Mouse (Mus musculus): ENCODE results near the gene Gmds.

Gmds gene

DNA sequence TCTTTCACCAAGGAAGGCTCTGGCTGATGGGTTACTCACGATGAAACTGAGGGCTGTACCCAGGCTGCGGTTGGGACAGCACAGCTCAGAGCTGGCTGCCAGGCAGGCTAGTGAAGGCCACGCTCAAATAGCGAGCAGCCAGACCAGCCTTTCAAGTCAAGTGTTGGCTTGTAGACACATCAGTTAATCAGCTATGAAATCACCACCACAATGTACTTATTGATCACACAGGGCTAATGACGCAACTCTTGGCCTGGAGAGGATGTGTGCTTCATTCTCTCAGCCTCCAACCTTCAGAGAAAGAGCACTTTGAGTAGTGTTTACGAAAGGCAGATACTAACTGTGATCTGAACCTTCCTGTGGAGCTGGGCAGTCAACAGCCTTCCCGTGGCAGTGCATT lies 383.4 kb downstream of the Gmds start:
- no peak for DNase-seq (ENCODE audit: low spot score)

- no peak for DNase-seq (ENCODE audit: low spot score)
Observed at GRCm38 (mm10) chr13:31944676-31945210, 393.8 kb downstream of the Gmds start.

GRCm38 (mm10) chr13:31943482-31944275 lies 394.9 kb downstream of the Gmds start:
- DNase-seq (ENCODE audit: low spot score) = no peak

DNA sequence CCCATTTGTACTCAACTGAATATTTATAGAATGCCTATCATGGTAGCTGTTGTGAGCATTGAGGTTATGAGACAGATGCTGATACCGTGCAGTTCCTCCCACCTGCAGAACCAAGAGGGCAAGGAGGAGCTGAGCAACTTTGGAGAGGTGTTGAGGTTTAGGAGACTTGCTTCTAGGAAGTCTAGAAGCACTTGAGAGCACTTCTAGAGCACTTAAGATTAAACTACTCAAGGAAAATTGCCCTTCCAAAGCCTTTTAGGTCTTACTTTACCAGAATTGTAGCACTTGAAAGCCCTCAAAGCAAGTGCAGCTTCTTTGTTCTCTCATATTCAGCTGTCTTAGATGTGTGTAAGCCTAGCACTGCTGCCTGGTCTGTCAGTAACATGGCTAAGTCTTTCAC lies 409.2 kb downstream of the Gmds start:
- DNase-seq (ENCODE audit: low spot score) = peak; percentile 40

- DNase-seq (ENCODE audit: low spot score) = no peak
Observed at GRCm38 (mm10) chr13:31926599-31926998, 411.9 kb downstream of the Gmds start.

GRCm38 (mm10) chr13:31924506-31924905 lies 414.0 kb downstream of the Gmds start:
- no peak for DNase-seq (ENCODE audit: low spot score)

- no peak for DNase-seq (ENCODE audit: low spot score)
Observed at GRCm38 (mm10) chr13:31919716-31920115, 418.8 kb downstream of the Gmds start.

GRCm38 (mm10) chr13:31917387-31917786 lies 421.2 kb downstream of the Gmds start:
- DNase-seq (ENCODE audit: low spot score) = no peak

DNA sequence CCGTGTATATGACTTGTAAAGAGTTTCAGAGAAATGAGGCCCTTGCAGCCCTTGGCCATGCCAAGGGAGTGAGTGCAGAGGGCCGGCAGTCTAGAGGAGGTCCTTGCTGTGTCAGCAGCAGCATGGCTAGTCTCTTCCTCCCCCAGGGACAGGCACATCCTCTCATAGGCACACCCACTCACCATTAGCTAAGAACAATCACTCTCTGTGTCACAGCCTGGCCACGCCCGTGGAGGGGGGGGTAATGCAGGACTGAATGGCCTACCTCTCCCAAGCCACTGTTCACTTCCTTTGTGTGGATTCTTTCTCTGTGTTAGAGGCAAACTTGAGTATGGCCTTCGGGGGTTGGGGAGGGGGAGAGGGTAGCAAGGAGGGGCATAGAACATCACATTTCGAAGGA lies 422.8 kb downstream of the Gmds start:
- no peak for DNase-seq (ENCODE audit: low spot score)

- no peak for DNase-seq (ENCODE audit: low spot score)
Observed at GRCm38 (mm10) chr13:31914901-31915587, 423.5 kb downstream of the Gmds start.

GRCm38 (mm10) chr13:31911956-31912355 lies 426.6 kb downstream of the Gmds start:
- DNase-seq (ENCODE audit: low spot score) = no peak

- no peak for DNase-seq (ENCODE audit: low spot score)
Observed at GRCm38 (mm10) chr13:31911362-31911761, 427.2 kb downstream of the Gmds start.

DNA sequence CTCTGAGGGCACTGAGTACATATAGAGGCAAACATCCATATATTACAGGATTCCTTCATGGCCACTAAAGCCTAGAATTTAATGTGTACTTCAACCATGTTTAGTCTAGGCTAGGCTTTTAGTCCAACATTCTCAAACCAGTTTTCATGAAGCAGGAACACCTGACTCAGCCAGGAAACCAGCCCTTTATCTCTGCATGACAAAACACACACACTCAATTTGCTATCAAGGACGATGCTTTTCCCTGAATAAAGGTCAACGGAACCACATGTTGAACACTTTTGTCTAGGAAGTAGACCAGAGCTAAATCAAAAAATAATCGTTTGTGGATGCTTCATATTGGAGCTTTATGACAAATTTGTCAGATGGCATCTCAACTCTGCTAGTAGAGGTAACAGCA lies 429.5 kb downstream of the Gmds start:
- no peak for DNase-seq (ENCODE audit: low spot score)

- DNase-seq (ENCODE audit: low spot score) = no peak
Observed at GRCm38 (mm10) chr13:31906514-31906913, 432.0 kb downstream of the Gmds start.

DNA sequence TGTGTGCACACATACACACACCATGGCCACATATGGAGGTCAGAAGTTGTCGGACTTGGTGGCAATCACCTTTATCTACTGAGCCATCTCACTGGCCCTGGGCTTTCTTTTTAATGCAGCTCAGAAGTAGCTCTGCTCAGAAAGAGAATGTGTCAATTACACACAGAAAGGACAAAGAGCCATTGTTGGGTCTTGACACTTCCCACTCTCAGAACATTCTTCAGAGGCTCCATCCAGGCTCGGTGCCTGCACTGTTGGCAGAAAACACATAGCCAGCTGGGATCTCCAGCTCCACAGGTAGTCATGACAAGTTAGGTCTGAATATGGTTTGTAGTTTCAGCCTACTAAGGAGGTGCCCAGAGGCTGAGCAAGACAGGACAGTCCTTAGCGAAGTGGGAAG lies 438.3 kb downstream of the Gmds start:
- DNase-seq (ENCODE audit: low spot score) = no peak

DNA sequence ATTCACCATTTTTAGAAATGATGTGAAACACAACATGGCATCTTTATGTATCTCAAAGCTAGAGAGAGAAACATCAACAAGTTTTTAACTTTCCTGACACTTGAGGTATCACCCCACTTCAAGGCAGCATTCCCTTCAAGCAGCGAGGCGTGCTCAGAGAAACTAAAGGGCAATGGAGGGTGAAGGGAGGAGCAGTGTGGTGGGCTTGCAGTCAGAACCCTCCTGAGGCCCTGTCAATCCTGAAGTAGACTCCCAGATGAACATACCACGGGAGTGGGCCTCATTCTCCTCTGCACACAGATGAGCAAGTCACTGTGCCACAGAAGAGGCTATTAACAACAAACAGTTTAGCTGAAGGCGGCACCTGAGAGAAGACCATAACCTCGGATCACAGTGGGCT lies 439.1 kb downstream of the Gmds start:
- DNase-seq (ENCODE audit: low spot score) = no peak

DNA sequence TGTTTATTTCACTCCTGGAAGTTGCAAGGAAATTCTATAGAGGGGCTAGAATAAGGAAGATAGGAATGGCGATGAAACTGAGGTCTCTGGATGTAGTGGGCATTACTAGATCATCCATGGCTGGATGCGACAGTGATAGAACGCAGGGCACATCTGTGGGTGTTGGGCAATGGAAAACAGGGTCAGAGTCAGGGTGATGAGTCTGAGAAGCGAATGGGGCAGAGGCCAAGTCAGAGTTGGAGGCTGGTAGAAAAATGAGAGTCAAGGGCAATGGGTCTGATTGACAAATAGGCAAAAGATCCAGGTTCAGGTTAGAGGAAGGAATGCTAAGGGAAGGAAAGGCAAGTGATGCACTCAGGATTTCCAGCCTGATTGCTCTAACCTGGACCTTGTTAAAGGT lies 441.0 kb downstream of the Gmds start:
- no peak for DNase-seq (ENCODE audit: low spot score)

DNA sequence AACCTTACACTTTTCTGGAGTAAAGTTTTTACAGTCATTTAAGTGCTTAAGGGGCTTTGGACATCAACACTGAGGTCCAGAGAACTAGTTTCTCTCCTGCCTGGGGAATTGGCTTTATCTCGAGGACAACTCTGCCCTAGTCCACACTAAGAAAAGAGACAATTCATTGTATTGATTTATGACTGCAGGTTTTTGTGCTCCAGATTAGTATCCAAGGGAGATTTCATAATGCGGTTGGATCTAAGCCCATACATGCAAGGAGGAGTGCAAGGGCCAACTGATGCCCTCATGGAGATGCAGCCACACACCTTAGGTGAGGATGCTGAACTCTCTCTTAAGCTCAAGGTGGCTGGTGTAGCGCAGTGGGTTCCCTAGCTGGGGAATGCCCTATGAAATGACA lies 444.0 kb downstream of the Gmds start:
- no peak for DNase-seq (ENCODE audit: low spot score)

- no peak for DNase-seq (ENCODE audit: low spot score)
Observed at GRCm38 (mm10) chr13:31892913-31893514, 445.5 kb downstream of the Gmds start.

GRCm38 (mm10) chr13:31888500-31888899 lies 450.0 kb downstream of the Gmds start:
- DNase-seq (ENCODE audit: low spot score) = no peak

DNA sequence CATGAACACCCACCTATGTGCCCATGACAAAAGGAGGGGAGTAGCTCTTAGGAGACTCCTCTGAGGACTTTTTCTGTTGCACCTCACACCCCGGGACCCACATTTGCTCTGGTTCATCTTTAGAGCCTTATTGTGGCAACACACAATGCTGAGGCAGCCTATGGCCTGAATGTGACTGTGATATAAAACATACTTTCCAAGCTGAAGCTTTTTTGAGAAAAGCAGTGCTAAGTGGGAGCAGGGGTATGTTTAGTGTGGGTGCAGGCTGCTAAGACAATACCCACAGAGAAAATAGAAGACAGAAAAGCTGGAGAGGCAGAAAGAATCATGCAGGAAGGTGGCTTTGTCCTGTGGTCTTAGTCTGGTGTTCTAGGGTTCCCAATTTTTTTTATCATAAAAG lies 452.8 kb downstream of the Gmds start:
- no peak for DNase-seq (ENCODE audit: low spot score)

GRCm38 (mm10) chr13:31878805-31879477 lies 459.6 kb downstream of the Gmds start:
- no peak for DNase-seq (ENCODE audit: low spot score)

Data from lung, postnatal 25 days (tissue).